Mouse (Mus musculus) induced T-regulatory cell, adult 2 months (primary cell): Measurements from ENCODE around the gene Zmiz1.

Experiments used
- DNase-seq: peaks from one replicate; pipeline ENCODE4 v3.0.0-alpha.2; 2012; ENCODE audit warnings: low read depth

Gene Zmiz1

GRCm38 (mm10) chr14:25492567-25493279, 33.7 kb downstream of the Zmiz1 start:
- no peak for DNase-seq

GRCm38 (mm10) chr14:25493301-25494241, 34.6 kb downstream of the Zmiz1 start:
- DNase-seq, result peak; percentile 68

GRCm38 (mm10) chr14:25494778-25495177, 35.8 kb downstream of the Zmiz1 start:
- DNase-seq, result no peak

- DNase-seq, result no peak
Observed at GRCm38 (mm10) chr14:25496116-25496515, 37.1 kb downstream of the Zmiz1 start.

- DNase-seq, result no peak
Observed at GRCm38 (mm10) chr14:25496989-25497388, 38.0 kb downstream of the Zmiz1 start.

GRCm38 (mm10) chr14:25497596-25497995, 38.6 kb downstream of the Zmiz1 start:
- no peak for DNase-seq

GRCm38 (mm10) chr14:25498367-25498766, 39.4 kb downstream of the Zmiz1 start:
- no peak for DNase-seq

- DNase-seq, result no peak
Observed at GRCm38 (mm10) chr14:25499526-25499925, 40.5 kb downstream of the Zmiz1 start.

- no peak for DNase-seq
Observed at GRCm38 (mm10) chr14:25500511-25501120, 41.6 kb downstream of the Zmiz1 start.

GRCm38 (mm10) chr14:25501481-25501880, 42.5 kb downstream of the Zmiz1 start:
- no peak for DNase-seq

GRCm38 (mm10) chr14:25502355-25502754, 43.4 kb downstream of the Zmiz1 start:
- DNase-seq, result no peak

GRCm38 (mm10) chr14:25504241-25504640, 45.3 kb downstream of the Zmiz1 start:
- no peak for DNase-seq

GRCm38 (mm10) chr14:25505201-25505671, 46.3 kb downstream of the Zmiz1 start:
- peak; percentile 32 for DNase-seq

GRCm38 (mm10) chr14:25508111-25508756, 49.2 kb downstream of the Zmiz1 start:
- no peak for DNase-seq

- DNase-seq, result no peak
Observed at GRCm38 (mm10) chr14:25508757-25509139, 49.8 kb downstream of the Zmiz1 start.

- no peak for DNase-seq
Observed at GRCm38 (mm10) chr14:25509450-25510129, 50.6 kb downstream of the Zmiz1 start.

GRCm38 (mm10) chr14:25510362-25510761, 51.4 kb downstream of the Zmiz1 start:
- DNase-seq, result no peak

- DNase-seq, result no peak
Observed at GRCm38 (mm10) chr14:25510987-25511386, 52.0 kb downstream of the Zmiz1 start.

GRCm38 (mm10) chr14:25511564-25511963, 52.6 kb downstream of the Zmiz1 start:
- DNase-seq, result no peak

- DNase-seq, result no peak
Observed at GRCm38 (mm10) chr14:25511967-25512366, 53.0 kb downstream of the Zmiz1 start.

- no peak for DNase-seq
Observed at GRCm38 (mm10) chr14:25512803-25513202, 53.8 kb downstream of the Zmiz1 start.
